Mouse (Mus musculus) heart, embryonic 15.5 days (tissue): ENCODE data around the gene Ldhd. TPM values are rescaled to one million over a fixed set of nuclear protein-coding genes. Genes with fewer than 3 reads are reported as not detected.

ENCODE experiments used
- ATAC-seq: fragments of 200-750 bp; cut with Nextera tagmentation; replicated peaks from 2 replicates; pipeline ENCODE4 v1.8.0; 2017; ENCODE audit warnings: low read depth, moderate TSS enrichment; ENCODE audit not compliant: insufficient number of reproducible peaks, insufficient read depth, low FRiP score
- H3K27ac ChIP-seq: fragments of 300-500 bp; sonication (generic); 2 replicates; pipeline ENCODE4 v1.5.1; 2015; ENCODE audit warnings: mild to moderate bottlenecking, inconsistent platforms
- H3K27me3 ChIP-seq: fragments of 300-500 bp; sonication (generic); 2 replicates; pipeline ENCODE4 v1.6.1; 2015; ENCODE audit warnings: inconsistent platforms
- H3K36me3 ChIP-seq: fragments of 300-500 bp; sonication (generic); 2 replicates; pipeline ENCODE4 v1.6.1; 2015; ENCODE audit warnings: mild to moderate bottlenecking, inconsistent platforms
- H3K4me1 ChIP-seq: fragments of 300-500 bp; sonication (generic); replicated peaks from 2 replicates; pipeline ENCODE4 v1.6.1; 2015; ENCODE audit warnings: inconsistent platforms
- H3K4me2 ChIP-seq: fragments of 300-500 bp; sonication (generic); 2 replicates; pipeline ENCODE4 v1.6.1; 2015; ENCODE audit warnings: inconsistent platforms, mild to moderate bottlenecking, moderate library complexity
- H3K4me3 ChIP-seq: fragments of 300-500 bp; sonication (generic); 2 replicates; pipeline ENCODE4 v1.5.1; 2015; ENCODE audit warnings: mild to moderate bottlenecking, inconsistent platforms
- H3K9ac ChIP-seq: fragments of 300-500 bp; sonication (generic); 2 replicates; pipeline ENCODE4 v1.6.1; 2015; ENCODE audit warnings: mild to moderate bottlenecking, inconsistent platforms
- H3K9me3 ChIP-seq: fragments of 300-500 bp; sonication (generic); replicated peaks from 2 replicates; pipeline ENCODE4 v1.6.1; 2016; ENCODE audit warnings: inconsistent platforms
- WGBS: fragments of 180-500 bp; shearing (Covaris S2); methylation state at CpG from one replicate; pipeline ENCODE4 v1.1.7; 2015; ENCODE audit warnings: mixed read lengths; 5-methylcytosine and 5-hydroxymethylcytosine counted together
- polyA plus RNA-seq: library from polyadenylated mRNA; unstranded; fragments of >200 nt; fragmentation: Nextera tagmentation; extraction: Ambion mirVana; gene quantifications from 2 replicates; pipeline ENCODE4 v1.2.1, GENCODE M21; 2015

Ldhd gene
- polyA plus RNA-seq, 1 experiment from 2014 or later = 0.79 TPM

- 77% methylated on average over 7 of the region's 7 CpGs for WGBS
- Histone ChIP-seq H3K4me3 (no peak overlapping the region), H3K9me3 (no peaks in the 10 kb centered on the region), H3K27ac (no peak overlapping the region), H3K27me3 (no peaks in the 10 kb centered on the region), H3K36me3 (no peaks in the 10 kb centered on the region), H3K4me2 (no peak overlapping the region), H3K9ac (no peak overlapping the region), H3K4me1 (peaks cover 55% of the 10 kb centered on the region)
- no peak for ATAC-seq
These were observed 37.7 kb downstream of the Ldhd start for GRCm38 (mm10) chr8:111592390-111592910.

DNA sequence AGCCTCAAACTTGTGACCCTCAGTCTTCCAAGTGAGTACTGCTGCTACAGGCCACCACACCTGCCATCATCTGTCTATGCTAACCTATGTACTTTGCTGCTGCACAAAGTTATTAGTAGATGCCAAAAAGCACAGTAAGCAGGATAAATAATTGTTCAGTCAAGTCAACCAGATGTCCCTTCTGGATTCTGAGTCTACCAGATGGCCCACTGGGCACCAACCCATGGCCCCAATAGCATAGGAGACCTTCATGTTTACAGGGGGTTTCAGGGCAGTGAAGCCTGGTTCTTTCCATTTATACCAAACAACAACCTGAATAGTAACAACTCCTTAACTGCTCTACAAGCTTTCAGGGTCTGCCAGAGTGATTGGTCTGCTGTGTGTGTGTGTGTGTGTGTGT lies 39.0 kb downstream of the Ldhd start:
- Histone ChIP-seq H3K36me3 (no peaks in the 10 kb centered on the region), H3K4me3 (no peak overlapping the region), H3K9me3 (no peaks in the 10 kb centered on the region), H3K9ac (no peak overlapping the region), H3K4me1 (peaks cover 43% of the 10 kb centered on the region), H3K27ac (no peak overlapping the region), H3K27me3 (no peaks in the 10 kb centered on the region), H3K4me2 (no peak overlapping the region)
- ATAC-seq = no peak

DNA sequence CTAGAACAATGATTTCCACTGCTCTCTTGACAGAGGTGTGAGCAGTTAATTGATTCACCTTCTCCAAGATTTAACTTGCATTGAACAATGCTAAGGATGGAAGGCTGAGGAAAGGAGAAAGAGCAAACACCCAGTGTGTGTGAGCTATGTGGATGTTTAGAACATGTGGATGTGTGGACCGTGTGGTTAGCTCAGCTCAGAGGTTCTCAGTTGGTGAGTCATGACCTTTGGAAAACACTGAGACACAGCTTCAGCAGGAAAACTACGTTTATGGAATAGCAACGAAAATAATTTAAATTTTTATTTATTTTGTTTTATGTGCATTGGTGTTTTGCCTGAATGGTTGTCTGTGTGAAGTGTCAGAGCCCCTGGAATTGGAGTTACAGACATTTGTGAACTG lies 40.0 kb downstream of the Ldhd start:
- Histone ChIP-seq H3K27ac (no peak overlapping the region), H3K9me3 (no peaks in the 10 kb centered on the region), H3K9ac (no peak overlapping the region), H3K27me3 (no peaks in the 10 kb centered on the region), H3K4me2 (no peak overlapping the region), H3K36me3 (no peaks in the 10 kb centered on the region), H3K4me1 (peaks cover 33% of the 10 kb centered on the region), H3K4me3 (no peak overlapping the region)
- WGBS = 72% methylated on average over 3 of the region's 3 CpGs
- ATAC-seq = no peak

DNA sequence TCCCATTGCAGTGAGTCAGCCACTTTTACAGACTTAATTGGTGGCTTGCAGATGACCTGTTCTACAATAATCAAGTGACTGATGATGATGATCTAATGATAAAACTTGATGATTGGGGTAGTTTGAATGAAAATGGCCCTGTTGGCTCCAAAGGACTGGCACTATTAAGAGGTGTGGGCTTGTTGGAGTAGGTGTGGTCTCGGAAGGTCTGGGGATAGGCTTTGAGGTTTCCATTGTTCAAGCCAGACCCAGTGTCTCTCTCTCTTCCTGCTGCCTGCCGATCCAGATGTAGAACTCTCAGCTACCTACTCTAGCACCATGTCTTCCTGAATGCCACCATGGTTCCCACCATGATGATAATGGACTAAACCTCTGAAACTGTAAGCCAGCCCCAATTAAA lies 41.8 kb downstream of the Ldhd start:
- no peak overlapping the region for H3K4me3 ChIP-seq
- ATAC-seq = no peak
- H3K27ac ChIP-seq = no peak overlapping the region
- no peak overlapping the region for H3K4me2 ChIP-seq
- WGBS = 75% methylated on average over 2 of the region's 2 CpGs
- H3K9me3 ChIP-seq = no peaks in the 10 kb centered on the region
- H3K27me3 ChIP-seq = no peaks in the 10 kb centered on the region
- no peaks in the 10 kb centered on the region for H3K36me3 ChIP-seq
- H3K9ac ChIP-seq = no peak overlapping the region
- H3K4me1 ChIP-seq = peaks cover 15% of the 10 kb centered on the region

DNA sequence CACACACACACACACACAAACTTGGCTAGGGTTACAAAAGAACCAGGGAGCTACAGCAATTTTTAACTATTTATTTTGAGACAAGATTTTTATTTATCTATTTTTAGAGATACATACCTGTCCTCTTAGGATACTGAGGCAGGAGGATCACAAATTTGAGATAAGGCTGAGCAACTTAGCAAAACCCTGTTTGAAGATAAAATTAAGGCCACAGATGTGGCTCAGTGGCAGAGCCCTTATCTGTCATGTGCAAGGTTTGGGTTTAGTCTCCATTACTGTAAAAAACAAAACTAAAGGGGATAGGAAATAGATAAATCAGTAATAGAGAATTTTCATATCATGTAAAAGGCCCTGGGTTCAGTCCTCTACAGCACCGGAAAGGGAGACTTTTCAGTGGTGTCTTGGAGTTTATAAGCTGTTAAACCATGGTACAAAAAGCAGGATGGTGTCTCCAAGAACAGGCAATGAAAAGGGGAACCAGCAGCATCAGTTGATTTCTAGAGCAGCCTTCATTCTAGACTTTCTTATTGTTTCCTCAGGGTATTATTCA lies 42.6 kb downstream of the Ldhd start:
- no peaks in the 10 kb centered on the region for H3K27me3 ChIP-seq
- H3K4me3 ChIP-seq = no peak overlapping the region
- H3K4me2 ChIP-seq = no peak overlapping the region
- no peaks in the 10 kb centered on the region for H3K9me3 ChIP-seq
- peaks cover 8% of the 10 kb centered on the region for H3K4me1 ChIP-seq
- H3K9ac ChIP-seq = no peak overlapping the region
- H3K36me3 ChIP-seq = no peaks in the 10 kb centered on the region
- H3K27ac ChIP-seq = no peak overlapping the region
- ATAC-seq = no peak
- 85% methylated on average over 1 of the region's 1 CpGs for WGBS

- Histone ChIP-seq H3K36me3 (no peaks in the 10 kb centered on the region), H3K4me2 (no peak overlapping the region), H3K9me3 (no peaks in the 10 kb centered on the region), H3K27ac (no peak overlapping the region), H3K4me1 (no peaks in the 10 kb centered on the region), H3K27me3 (no peaks in the 10 kb centered on the region), H3K9ac (no peak overlapping the region), H3K4me3 (no peak overlapping the region)
- 75% methylated on average over 3 of the region's 3 CpGs for WGBS
- no peak for ATAC-seq
These were observed 45.2 kb downstream of the Ldhd start for GRCm38 (mm10) chr8:111584946-111585345.

DNA sequence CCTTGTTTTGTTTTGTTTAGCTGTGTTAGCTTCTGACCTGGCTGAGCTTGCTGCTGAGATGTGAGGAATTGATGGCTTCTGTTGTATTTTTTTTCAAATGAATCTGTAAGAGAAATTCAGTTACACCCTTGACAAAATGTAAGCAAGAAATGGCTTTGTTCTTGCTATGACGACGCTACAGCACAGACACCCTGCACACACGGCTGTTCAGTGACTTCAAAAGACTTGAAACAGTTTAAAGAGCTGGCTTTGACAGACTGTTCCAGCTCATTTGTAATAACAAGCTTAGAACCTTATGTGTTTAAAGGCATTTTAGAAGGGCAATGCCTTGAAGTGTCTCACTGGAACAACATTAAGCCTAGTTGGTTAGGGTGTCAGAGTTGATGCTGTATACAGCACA lies 47.8 kb downstream of the Ldhd start:
- H3K9me3 ChIP-seq = no peaks in the 10 kb centered on the region
- no peaks in the 10 kb centered on the region for H3K36me3 ChIP-seq
- no peaks in the 10 kb centered on the region for H3K27me3 ChIP-seq
- 75% methylated on average over 3 of the region's 3 CpGs for WGBS
- no peak overlapping the region for H3K4me2 ChIP-seq
- peaks cover 3% of the 10 kb centered on the region; the same call in 1 of the 2 replicates for H3K4me1 ChIP-seq
- H3K27ac ChIP-seq = no peak overlapping the region
- H3K9ac ChIP-seq = no peak overlapping the region
- ATAC-seq = no peak
- H3K4me3 ChIP-seq = no peak overlapping the region

GRCm38 (mm10) chr8:111580306-111580705 lies 49.9 kb downstream of the Ldhd start:
- H3K4me3 ChIP-seq = no peak overlapping the region
- no peaks in the 10 kb centered on the region for H3K27me3 ChIP-seq
- no peaks in the 10 kb centered on the region; the same call in 1 of the 2 replicates for H3K36me3 ChIP-seq
- H3K9me3 ChIP-seq = no peaks in the 10 kb centered on the region
- H3K9ac ChIP-seq = no peak overlapping the region
- no peak for ATAC-seq
- WGBS = 68% methylated on average over 3 of the region's 3 CpGs
- H3K4me1 ChIP-seq = peaks cover 5% of the 10 kb centered on the region; the same call in 1 of the 2 replicates
- H3K27ac ChIP-seq = no peak overlapping the region
- no peak overlapping the region for H3K4me2 ChIP-seq

- ATAC-seq = no peak
- Histone ChIP-seq H3K27ac (no peak overlapping the region), H3K9ac (no peak overlapping the region), H3K36me3 (no peaks in the 10 kb centered on the region; the same call in 1 of the 2 replicates), H3K4me3 (no peak overlapping the region), H3K4me1 (peaks cover 5% of the 10 kb centered on the region; the same call in 1 of the 2 replicates), H3K27me3 (no peaks in the 10 kb centered on the region), H3K4me2 (no peak overlapping the region), H3K9me3 (no peaks in the 10 kb centered on the region)
- WGBS = 97% methylated on average over 1 of the region's 1 CpGs
These were observed 50.9 kb downstream of the Ldhd start for GRCm38 (mm10) chr8:111579318-111579717.

DNA sequence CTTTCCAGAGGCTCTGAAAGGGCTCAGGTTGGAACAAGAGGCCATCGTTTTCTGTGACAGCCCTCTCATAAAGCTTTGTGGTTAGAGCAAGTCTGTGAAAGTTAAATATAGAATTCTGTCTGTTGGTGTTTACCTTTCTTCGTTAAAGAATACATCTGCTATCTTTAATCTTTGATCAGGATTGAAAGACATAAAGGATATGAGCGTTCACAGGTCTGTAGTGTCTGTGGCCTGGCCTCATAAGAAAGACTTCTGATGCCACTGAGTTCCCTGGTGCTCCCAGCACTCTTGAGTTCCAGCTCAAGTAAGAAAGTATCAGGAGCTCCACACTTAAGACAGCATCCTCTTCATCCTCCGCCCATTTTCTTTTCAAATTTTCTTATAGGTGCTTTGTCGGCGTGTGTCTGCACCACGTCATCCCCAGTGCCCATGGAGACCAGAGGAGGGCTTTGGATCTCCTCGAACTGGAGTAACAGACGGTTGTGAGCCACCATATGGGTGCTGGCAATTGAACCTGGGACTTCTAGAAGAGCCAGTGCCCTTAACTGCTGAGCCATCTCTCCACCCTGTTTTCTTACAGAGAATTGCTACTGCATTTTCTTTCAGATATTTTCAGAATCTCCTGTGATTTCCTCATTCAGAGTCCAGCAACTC lies 52.2 kb downstream of the Ldhd start:
- Histone ChIP-seq H3K27me3 (no peaks in the 10 kb centered on the region), H3K36me3 (no peaks in the 10 kb centered on the region; the same call in 1 of the 2 replicates), H3K27ac (no peak overlapping the region), H3K9me3 (no peaks in the 10 kb centered on the region), H3K4me2 (no peak overlapping the region), H3K4me3 (no peak overlapping the region), H3K4me1 (peaks cover 13% of the 10 kb centered on the region), H3K9ac (no peak overlapping the region)
- 78% methylated on average over 9 of the region's 9 CpGs for WGBS
- no peak for ATAC-seq

- ATAC-seq = no peak
- H3K9ac ChIP-seq = no peak overlapping the region
- no peak overlapping the region for H3K27ac ChIP-seq
- H3K4me3 ChIP-seq = no peak overlapping the region
- H3K4me2 ChIP-seq = no peak overlapping the region
- no peaks in the 10 kb centered on the region; the same call in 1 of the 2 replicates for H3K36me3 ChIP-seq
- H3K9me3 ChIP-seq = no peaks in the 10 kb centered on the region
- peaks cover 21% of the 10 kb centered on the region for H3K4me1 ChIP-seq
- no peaks in the 10 kb centered on the region for H3K27me3 ChIP-seq
These were observed 53.7 kb downstream of the Ldhd start for GRCm38 (mm10) chr8:111576501-111576900.

GRCm38 (mm10) chr8:111575492-111575891 lies 54.7 kb downstream of the Ldhd start:
- 90% methylated on average over 4 of the region's 4 CpGs for WGBS
- no peak for ATAC-seq
- H3K4me1 ChIP-seq = peaks cover 22% of the 10 kb centered on the region
- H3K4me2 ChIP-seq = no peak overlapping the region
- H3K4me3 ChIP-seq = no peak overlapping the region
- H3K9me3 ChIP-seq = no peaks in the 10 kb centered on the region
- H3K27me3 ChIP-seq = no peaks in the 10 kb centered on the region
- H3K9ac ChIP-seq = no peak overlapping the region
- H3K27ac ChIP-seq = no peak overlapping the region
- H3K36me3 ChIP-seq = no peaks in the 10 kb centered on the region; the same call in 1 of the 2 replicates
